Mouse (Mus musculus): ENCODE results near the gene Grin2d. TPM values are rescaled to one million over a fixed set of nuclear protein-coding genes. Genes with fewer than 3 reads are reported as not detected.

The Grin2d gene
- total and polyA plus RNA-seq, 2 experiments from 2014 or later = 4.4 to 37.8 TPM

DNA sequence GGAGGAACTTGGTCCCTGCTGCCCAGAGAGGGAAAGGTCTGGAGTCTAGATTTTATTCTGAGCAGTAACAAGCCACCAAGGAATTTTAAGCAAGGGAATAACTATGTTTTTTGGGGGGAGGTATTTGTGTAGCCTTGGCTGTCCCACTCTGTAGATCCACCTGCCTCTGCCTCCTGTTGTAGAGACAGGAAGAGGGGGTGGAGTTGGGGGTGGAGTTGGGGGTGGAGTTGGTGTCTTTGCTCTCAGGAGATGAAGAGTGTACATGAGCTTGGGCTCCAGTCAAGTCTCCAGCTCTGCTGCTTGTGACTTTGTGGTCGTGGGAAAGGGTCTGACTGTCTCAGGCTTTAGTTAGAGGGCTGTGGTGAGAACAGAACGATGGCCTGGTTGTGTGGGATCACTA lies 2.8 kb upstream of the Grin2d start:
- 93% methylated on average over 2 of the region's 2 CpGs for WGBS
- TF ChIP-seq CTCF (IDR thresholded peaks at IDR 0.05; ENCODE audit: low read depth) = no peak

DNA sequence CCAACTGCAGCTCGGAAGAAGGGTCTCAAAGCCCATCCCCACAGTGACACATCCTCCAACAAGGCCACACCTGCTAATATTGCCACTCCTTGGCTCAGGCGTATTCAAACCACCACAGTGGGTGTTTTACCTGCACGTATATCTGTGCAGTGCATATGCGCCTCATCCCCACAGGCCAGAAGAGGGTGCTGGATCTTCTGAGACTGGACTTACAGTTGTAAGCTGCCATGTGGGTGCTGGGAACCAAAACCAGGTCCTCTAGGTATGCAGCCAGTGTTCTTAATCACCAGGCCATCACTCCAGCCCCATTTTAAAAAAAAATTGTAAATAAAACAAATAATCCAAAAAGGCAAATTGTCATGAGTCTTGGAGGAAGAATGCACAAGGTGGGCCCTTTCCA lies 2.4 kb upstream of the Grin2d start:
- Histone ChIP-seq H3K4me3 (ENCODE audit: low read length) (no peak overlapping the region), H3K27me3 (ENCODE audit: insufficient read depth, low read length) (no peaks in the 10 kb centered on the region), H3K27ac (no peak overlapping the region), H3K36me3 (ENCODE audit: insufficient read depth, low read length) (peaks cover 73% of the 10 kb centered on the region), H3K4me1 (ENCODE audit: insufficient read depth, low read length) (no peaks in the 10 kb centered on the region), H3K9ac (replicated peaks; ENCODE audit: low read length) (no peak overlapping the region), H3K4me2 (ENCODE audit: low read depth, low read length) (no peak overlapping the region), H3K9me3 (ENCODE audit: low read length) (no peaks in the 10 kb centered on the region)
- ATAC-seq = no peak
- TF ChIP-seq CTCF (IDR thresholded peaks at IDR 0.05; ENCODE audit: low read depth) = no peak
- DNase-seq (ENCODE audit: low spot score) = no peak
- WGBS = 95% methylated on average over 4 of the region's 4 CpGs

More for the DNA sequence above, 2.8 kb upstream of the Grin2d start:
- Histone ChIP-seq H3K9ac (replicated peaks; ENCODE audit: low read length) (no peak overlapping the region), H3K9me3 (ENCODE audit: low read length) (no peaks in the 10 kb centered on the region), H3K36me3 (ENCODE audit: insufficient read depth, low read length) (peaks cover 73% of the 10 kb centered on the region), H3K4me3 (ENCODE audit: low read length) (no peak overlapping the region), H3K4me2 (ENCODE audit: low read depth, low read length) (no peak overlapping the region), H3K27me3 (ENCODE audit: insufficient read depth, low read length) (no peaks in the 10 kb centered on the region), H3K4me1 (ENCODE audit: insufficient read depth, low read length) (no peaks in the 10 kb centered on the region), H3K27ac (no peak overlapping the region)
- ATAC-seq (no peak), DNase-seq (ENCODE audit: low spot score) (no peak)

- no peak overlapping the region for H3K4me2 ChIP-seq (ENCODE audit: low read depth, low read length)
- no peak overlapping the region for H3K9ac ChIP-seq (replicated peaks; ENCODE audit: low read length)
- 96% methylated on average over 7 of the region's 7 CpGs for WGBS
- no peak for ATAC-seq
- H3K36me3 ChIP-seq (ENCODE audit: insufficient read depth, low read length) = peaks cover 39% of the 10 kb centered on the region
- no peak for TF ChIP-seq CTCF (IDR thresholded peaks at IDR 0.05; ENCODE audit: low read depth)
- no peaks in the 10 kb centered on the region for H3K9me3 ChIP-seq (ENCODE audit: low read length)
- H3K27ac ChIP-seq = no peak overlapping the region
- H3K4me3 ChIP-seq (ENCODE audit: low read length) = no peak overlapping the region
- no peaks in the 10 kb centered on the region for H3K27me3 ChIP-seq (ENCODE audit: insufficient read depth, low read length)
- peaks cover 6% of the 10 kb centered on the region for H3K4me1 ChIP-seq (ENCODE audit: insufficient read depth, low read length)
- DNase-seq (ENCODE audit: low spot score) = no peak
Observed at GRCm38 (mm10) chr7:45876895-45877294, 1.3 kb downstream of the Grin2d start.

DNA sequence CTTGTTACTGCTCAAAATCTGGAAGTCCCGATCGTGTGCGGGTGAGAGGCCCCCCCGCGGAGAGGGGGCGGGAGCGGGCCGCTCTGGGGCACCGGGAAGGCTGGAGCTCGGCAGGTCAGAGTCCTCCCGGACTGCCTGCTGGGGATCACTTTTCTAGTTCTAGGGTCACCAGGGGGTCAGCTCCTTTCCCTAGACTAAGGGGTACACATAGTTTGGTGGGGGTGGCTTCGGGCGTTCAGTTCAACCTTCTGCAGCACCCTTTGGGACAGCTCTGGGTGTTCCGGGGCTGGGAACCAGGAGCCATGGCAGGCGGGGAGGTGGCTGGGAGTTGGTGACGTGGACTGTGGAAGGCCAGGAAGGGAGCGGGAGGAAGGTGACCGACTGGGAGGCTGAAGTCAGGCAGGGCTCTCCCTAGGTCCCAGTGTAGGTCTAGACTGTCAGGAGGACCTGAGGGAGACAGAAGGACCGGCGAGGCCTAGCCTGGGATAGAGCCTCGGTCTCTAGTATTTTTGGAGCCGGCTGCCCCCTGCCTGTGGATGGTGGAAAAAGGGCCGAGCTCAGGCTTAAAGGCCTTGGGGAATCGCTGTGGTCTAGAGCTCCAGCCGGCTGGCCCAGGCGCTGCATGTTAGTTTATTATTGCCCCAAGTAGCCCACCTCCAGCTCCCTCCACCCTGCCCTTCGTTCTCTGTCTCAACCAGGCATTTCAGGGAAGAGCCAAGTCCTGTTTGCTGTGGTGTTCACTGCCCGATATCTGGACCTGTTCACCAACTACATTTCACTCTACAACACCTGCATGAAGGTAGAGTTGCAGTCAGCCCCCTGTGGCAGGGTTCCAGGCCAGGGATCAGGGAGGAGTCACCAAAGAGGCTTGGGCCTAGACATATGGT lies 4.9 kb downstream of the Grin2d start:
- WGBS = 2% methylated on average over 28 of the region's 28 CpGs
- H3K36me3 ChIP-seq (ENCODE audit: insufficient read depth, low read length) = peaks cover 19% of the 10 kb centered on the region
- peak overlapping the region; percentile 84 for H3K4me3 ChIP-seq (ENCODE audit: low read length)
- peak; percentile 48 for TF ChIP-seq CTCF (IDR thresholded peaks at IDR 0.05; ENCODE audit: low read depth)
- H3K9ac ChIP-seq (replicated peaks; ENCODE audit: low read length) = peak overlapping the region; percentile 86
- peak overlapping the region; percentile 82 for H3K4me2 ChIP-seq (ENCODE audit: low read depth, low read length)
- H3K27me3 ChIP-seq (ENCODE audit: insufficient read depth, low read length) = no peaks in the 10 kb centered on the region
- H3K4me1 ChIP-seq (ENCODE audit: insufficient read depth, low read length) = peaks cover 16% of the 10 kb centered on the region
- H3K9me3 ChIP-seq (ENCODE audit: low read length) = no peaks in the 10 kb centered on the region
- ATAC-seq (peak; percentile 10), DNase-seq (ENCODE audit: low spot score) (peak; percentile 69)
- H3K27ac ChIP-seq = peak overlapping the region; percentile 87

GRCm38 (mm10) chr7:45872624-45873023 lies 5.6 kb downstream of the Grin2d start, which contains the start of gene Kdelr1:
Gene Kdelr1 (plus strand): TSS chr7:45872772.
- ATAC-seq = peak; percentile 58
- under 1% methylated on average over 18 of the region's 18 CpGs for WGBS
- Histone ChIP-seq H3K27me3 (ENCODE audit: insufficient read depth, low read length) (no peaks in the 10 kb centered on the region), H3K4me1 (ENCODE audit: insufficient read depth, low read length) (peaks cover 23% of the 10 kb centered on the region), H3K4me3 (ENCODE audit: low read length) (peak within 1 kb of the TSS; percentile 84), H3K9me3 (ENCODE audit: low read length) (no peaks in the 10 kb centered on the region), H3K9ac (replicated peaks; ENCODE audit: low read length) (peak within 1 kb of the TSS; percentile 86), H3K4me2 (ENCODE audit: low read depth, low read length) (peak within 1 kb of the TSS; percentile 82), H3K36me3 (ENCODE audit: insufficient read depth, low read length) (peaks cover 15% of the 10 kb centered on the region), H3K27ac (peak within 1 kb of the TSS; percentile 87)
- peak; percentile 96 for DNase-seq (ENCODE audit: low spot score)
- TF ChIP-seq CTCF (IDR thresholded peaks at IDR 0.05; ENCODE audit: low read depth) = peak; percentile 95

DNA sequence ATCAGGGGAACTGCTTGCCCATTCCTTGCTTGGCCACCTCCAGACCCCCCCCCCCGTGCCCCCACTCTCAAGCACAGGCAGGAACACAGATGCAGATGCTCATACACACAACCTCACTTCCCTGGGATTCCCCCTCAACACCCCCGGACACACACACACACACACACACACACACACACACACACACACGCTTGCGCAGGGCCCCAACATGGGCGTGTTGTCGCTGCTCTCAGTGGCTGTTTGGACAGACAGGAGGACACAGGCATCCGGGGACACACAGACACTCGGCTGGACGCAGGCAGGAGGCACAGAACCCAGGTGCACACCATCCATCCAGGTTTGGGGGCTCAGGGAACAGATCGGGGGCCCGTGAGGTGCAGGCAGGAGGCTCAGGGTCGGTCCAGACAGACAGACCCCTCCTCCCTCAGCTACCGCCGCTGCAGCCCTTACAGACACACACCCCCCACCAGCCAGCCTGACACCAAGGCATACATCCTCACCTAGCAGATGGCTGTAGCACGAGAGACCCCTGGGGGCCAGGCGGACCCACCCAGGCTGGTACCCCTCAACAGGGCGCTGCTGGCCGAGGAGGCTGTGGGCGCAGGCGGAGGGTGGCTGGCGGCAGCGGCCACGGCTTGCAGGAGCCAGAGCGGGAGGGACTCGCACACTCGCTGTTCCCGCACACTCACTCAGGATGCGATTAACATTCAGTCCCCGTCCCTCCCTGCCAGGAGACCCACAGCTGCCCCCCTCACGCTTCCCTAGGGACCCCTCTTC lies 7.7 kb downstream of the Grin2d start:
- under 1% methylated on average over 29 of the region's 30 CpGs for WGBS
- no peaks in the 10 kb centered on the region for H3K27me3 ChIP-seq (ENCODE audit: insufficient read depth, low read length)
- DNase-seq (ENCODE audit: low spot score) (peak; percentile 52), ATAC-seq (no peak)
- peak overlapping the region; percentile 78 for H3K9ac ChIP-seq (replicated peaks; ENCODE audit: low read length)
- TF ChIP-seq CTCF (IDR thresholded peaks at IDR 0.05; ENCODE audit: low read depth) = no peak
- H3K27ac ChIP-seq = peak overlapping the region; percentile 78
- no peaks in the 10 kb centered on the region; the same call in 1 of the 2 replicates for H3K36me3 ChIP-seq (ENCODE audit: insufficient read depth, low read length)
- no peaks in the 10 kb centered on the region for H3K9me3 ChIP-seq (ENCODE audit: low read length)
- H3K4me3 ChIP-seq (ENCODE audit: low read length) = peak overlapping the region; percentile 72
- H3K4me1 ChIP-seq (ENCODE audit: insufficient read depth, low read length) = peaks cover 27% of the 10 kb centered on the region
- H3K4me2 ChIP-seq (ENCODE audit: low read depth, low read length) = peak overlapping the region; percentile 77

Measured in hindbrain, postnatal 0 days (tissue).